ENCODE assay signal across 8 mouse cellular contexts in genomic region chr13:113613341-113613740, GRCm38 (mm10). TPM values are rescaled to one million over a fixed set of nuclear protein-coding genes. Genes with fewer than 3 reads are reported as not detected.
DNase-seq lines count a peak whose midpoint lies in the region; ATAC-seq and TF ChIP-seq lines count a peak whose summit lies in the region.

No protein-coding gene starts in this region.

- no peaks in the 10 kb centered on the region for H3K36me3 ChIP-seq in kidney, postnatal 0 days (ENCODE audit: insufficient read depth, low read length)
- H3K36me3 ChIP-seq in embryonic facial prominence, embryonic 11.5 days (replicated peaks; ENCODE audit: control insufficient read depth, insufficient read depth, low read depth, low read length) = no peaks in the 10 kb centered on the region
- no peaks in the 10 kb centered on the region for H3K36me3 ChIP-seq in hindbrain, postnatal 0 days (ENCODE audit: insufficient read depth, low read length)

- peaks cover 41% of the 10 kb centered on the region for H3K4me1 ChIP-seq in kidney, postnatal 0 days (replicated peaks; ENCODE audit: insufficient read depth, low read length)
- H3K4me1 ChIP-seq in embryonic facial prominence, embryonic 11.5 days (ENCODE audit: control insufficient read depth, insufficient read depth, low read length) = peaks cover 9% of the 10 kb centered on the region
- H3K4me1 ChIP-seq in hindbrain, postnatal 0 days (ENCODE audit: insufficient read depth, low read length) = peaks cover 37% of the 10 kb centered on the region

- peak overlapping the region; percentile 68 for H3K4me3 ChIP-seq in kidney, postnatal 0 days (replicated peaks; ENCODE audit: low read depth, low read length)
- H3K4me3 ChIP-seq in embryonic facial prominence, embryonic 11.5 days (ENCODE audit: low read depth, low read length) = peak overlapping the region; percentile 5
- H3K4me3 ChIP-seq in hindbrain, postnatal 0 days (ENCODE audit: low read length) = peak overlapping the region; percentile 86

- peak; percentile 33 for DNase-seq in kidney, postnatal 0 days (ENCODE audit: low spot score)
- no peak for DNase-seq in kidney, adult 8-10 months
- peak; percentile 75 for DNase-seq in embryonic facial prominence, embryonic 11.5 days (ENCODE audit: low spot score)
- DNase-seq in hindbrain, postnatal 0 days (ENCODE audit: low spot score) = no peak
- peak; percentile 46 for DNase-seq in neural tube, embryonic 10.5 days (ENCODE audit: extremely low spot score, low spot score)
- DNase-seq in spleen, postnatal 10 days (ENCODE audit: low spot score in 2 of 2) = no peak
- no peak for DNase-seq in left cerebral cortex, adult 11 months (ENCODE audit: low spot score)
- no peak for DNase-seq in c-Kit-positive CD71-positive TER-119-positive erythroid progenitor cells, embryonic 14.5 days (ENCODE audit: low spot score)

- no peak for ATAC-seq in kidney, postnatal 0 days (replicated peaks; ENCODE audit: low FRiP score, low read depth)
- ATAC-seq in embryonic facial prominence, embryonic 11.5 days (replicated peaks; ENCODE audit: insufficient number of reproducible peaks, low FRiP score, low TSS enrichment, low read depth) = no peak
- ATAC-seq in hindbrain, postnatal 0 days = no peak

- peak overlapping the region; percentile 83 for H3K4me2 ChIP-seq in kidney, postnatal 0 days (ENCODE audit: low read length)
- peak overlapping the region; percentile 24 for H3K4me2 ChIP-seq in embryonic facial prominence, embryonic 11.5 days (ENCODE audit: low read depth, low read length)
- peak overlapping the region; percentile 89 for H3K4me2 ChIP-seq in hindbrain, postnatal 0 days (ENCODE audit: low read depth, low read length)

- 14% methylated on average over 12 of the region's 12 CpGs for WGBS in kidney, postnatal 0 days
- WGBS in embryonic facial prominence, embryonic 11.5 days = 28% methylated on average over 12 of the region's 12 CpGs
- WGBS in hindbrain, postnatal 0 days = 25% methylated on average over 12 of the region's 12 CpGs

- 0 out of 2 replicates have a peak overlapping the region, but pooled peaks have one; percentile 52 for H3K27ac ChIP-seq in kidney, postnatal 0 days
- H3K27ac ChIP-seq in embryonic facial prominence, embryonic 11.5 days (replicated peaks; ENCODE audit: low read depth, low read length) = peak overlapping the region; percentile 23; the same call in 1 of the 2 replicates
- H3K27ac ChIP-seq in hindbrain, postnatal 0 days = no peak overlapping the region

- no peak for TF ChIP-seq CTCF in kidney, postnatal 0 days (IDR thresholded peaks at IDR 0.05; ENCODE audit: low read depth)
- TF ChIP-seq CTCF in hindbrain, postnatal 0 days (IDR thresholded peaks at IDR 0.05; ENCODE audit: low read depth) = no peak

- H3K9me3 ChIP-seq in kidney, postnatal 0 days (replicated peaks; ENCODE audit: low read length) = no peaks in the 10 kb centered on the region
- H3K9me3 ChIP-seq in embryonic facial prominence, embryonic 11.5 days (replicated peaks; ENCODE audit: control insufficient read depth, low read length) = no peaks in the 10 kb centered on the region
- H3K9me3 ChIP-seq in hindbrain, postnatal 0 days (ENCODE audit: low read length) = no peaks in the 10 kb centered on the region

- H3K9ac ChIP-seq in kidney, postnatal 0 days (ENCODE audit: low read depth, low read length) = peak overlapping the region; percentile 50; the same call in 1 of the 2 replicates
- no peak overlapping the region for H3K9ac ChIP-seq in embryonic facial prominence, embryonic 11.5 days (replicated peaks; ENCODE audit: low read length)
- no peak overlapping the region for H3K9ac ChIP-seq in hindbrain, postnatal 0 days (replicated peaks; ENCODE audit: low read length)

- H3K27me3 ChIP-seq in kidney, postnatal 0 days (ENCODE audit: insufficient read depth, low read length) = no peaks in the 10 kb centered on the region
- no peaks in the 10 kb centered on the region for H3K27me3 ChIP-seq in embryonic facial prominence, embryonic 11.5 days (ENCODE audit: control insufficient read depth, insufficient read depth, low read length)
- no peaks in the 10 kb centered on the region for H3K27me3 ChIP-seq in hindbrain, postnatal 0 days (ENCODE audit: insufficient read depth, low read length)

RNA-seq across cellular contexts. Expression of gene Snx18, which starts 5.0 kb away (rescaled TPM):
- polyA plus RNA-seq in kidney, postnatal 0 days (2015; fragmentation: Nextera tagmentation; extraction: Ambion mirVana) = 31.2 and 34.8 TPM in 2 replicates
- 33.3 and 34.7 TPM in 2 replicates for polyA plus RNA-seq in embryonic facial prominence, embryonic 11.5 days (2014; fragmentation: Nextera tagmentation; extraction: Ambion mirVana)
- total RNA-seq in hindbrain, postnatal 0 days (2014; rRNA removed) = 38.2 and 44.4 TPM in 2 replicates
- polyA plus RNA-seq in hindbrain, postnatal 0 days (2015; fragmentation: Nextera tagmentation; extraction: Ambion mirVana) = 11.1 and 11.5 TPM in 2 replicates

RNA-seq across cellular contexts. Expression of gene Hspb3, which starts 50.1 kb away (rescaled TPM):
- polyA plus RNA-seq in kidney, postnatal 0 days (2015; fragmentation: Nextera tagmentation; extraction: Ambion mirVana) = not detected in 2 replicates
- 0.66 and 1.4 TPM in 2 replicates for polyA plus RNA-seq in embryonic facial prominence, embryonic 11.5 days (2014; fragmentation: Nextera tagmentation; extraction: Ambion mirVana)
- total RNA-seq in hindbrain, postnatal 0 days (2014; rRNA removed) = 0.21 and 0.47 TPM in 2 replicates
- 0.55 and 1.1 TPM in 2 replicates for polyA plus RNA-seq in hindbrain, postnatal 0 days (2015; fragmentation: Nextera tagmentation; extraction: Ambion mirVana)

Comparison
In these comparisons a context has a peak if more than half of its experiments do, and no peak if none do; other contexts are left out.
1. DNase-seq: peak in kidney, postnatal 0 days (single experiment), embryonic facial prominence, embryonic 11.5 days (single experiment) and neural tube, embryonic 10.5 days (single experiment); none in kidney, adult 8-10 months (0 of 2), hindbrain, postnatal 0 days (single experiment), spleen, postnatal 10 days (0 of 2), left cerebral cortex, adult 11 months (single experiment) and c-Kit-positive CD71-positive TER-119-positive erythroid progenitor cells, embryonic 14.5 days (single experiment).
2. H3K4me2 ChIP-seq: peak in every context shown above with its lines; median percentile 89 in hindbrain, postnatal 0 days; 83 in kidney, postnatal 0 days; 24 in embryonic facial prominence, embryonic 11.5 days.
3. H3K4me3 ChIP-seq: peak in every context shown above with its lines; median percentile 86 in hindbrain, postnatal 0 days; 68 in kidney, postnatal 0 days; 5 in embryonic facial prominence, embryonic 11.5 days.